Mouse (Mus musculus): ENCODE data around the gene Stk19. TPM values are rescaled to one million over a fixed set of nuclear protein-coding genes. Genes with fewer than 3 reads are reported as not detected.
"Not testable (repeated sequence)": the region's sequence is repeated elsewhere in the genome, so short reads cannot be mapped to it uniquely, and the experiment has no call there.

The Stk19 gene
- polyA plus RNA-seq, 1 experiment = 6.3 TPM

DNA sequence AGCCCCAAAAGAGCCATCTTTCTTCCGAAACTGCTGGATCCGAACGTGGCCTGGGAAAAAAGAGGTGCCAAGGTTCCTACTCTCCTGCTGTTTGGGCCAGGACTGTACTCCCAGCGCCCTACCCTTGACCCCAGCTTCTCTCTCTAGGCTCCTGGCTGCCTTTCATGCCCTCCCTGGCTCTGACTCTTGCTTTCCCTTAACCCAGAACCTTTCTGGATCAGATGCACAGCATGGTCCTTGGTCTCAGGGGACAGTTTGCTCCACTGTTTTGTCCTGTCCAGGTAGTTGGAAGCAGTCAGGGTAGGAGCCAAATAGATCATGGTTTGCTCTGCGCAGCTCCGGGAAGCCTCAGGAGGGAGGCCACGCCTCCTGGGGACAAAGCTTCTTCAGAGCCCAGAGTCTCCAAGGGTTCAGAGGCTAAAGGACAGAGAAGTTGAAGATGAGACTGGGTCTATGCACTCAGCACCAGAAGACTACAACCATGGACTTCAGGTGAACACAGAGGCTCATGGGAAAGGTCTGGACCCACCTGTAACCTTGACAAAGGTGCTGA, 21.9 kb downstream of the Stk19 start:
- TF ChIP-seq TAL1 (IDR thresholded peaks at IDR 0.05; ENCODE audit: low read length) = no peak
- TF ChIP-seq GATA1 (IDR thresholded peaks at IDR 0.05; ENCODE audit: low read length) = no peak
- H3K4me3 ChIP-seq (replicated peaks) = no peak overlapping the region
- no peaks in the 10 kb centered on the region for H3K9me3 ChIP-seq (ENCODE audit: control insufficient read depth, low read length)

DNA sequence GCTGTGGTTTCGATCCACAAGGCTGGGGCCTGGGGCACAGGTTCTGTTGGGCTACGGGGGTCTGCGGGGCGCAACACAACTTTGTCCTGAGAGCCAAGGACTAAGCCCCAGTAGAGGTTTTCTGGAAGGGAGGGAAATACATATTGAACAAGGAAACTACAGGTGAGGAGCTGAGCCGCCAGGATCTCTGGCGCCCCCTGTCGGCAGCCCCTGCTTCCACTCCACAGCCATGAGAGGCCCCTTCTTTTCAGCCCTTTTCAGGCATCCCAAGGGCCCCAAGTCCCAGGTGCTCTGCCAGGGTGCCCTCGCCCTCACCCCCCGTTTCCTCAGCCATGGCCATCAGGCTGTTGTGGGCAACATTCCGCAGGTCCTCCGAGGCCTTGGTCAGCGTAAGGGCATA, 23.0 kb downstream of the Stk19 start:
- H3K36me3 ChIP-seq (ENCODE audit: control insufficient read depth); H3K9me3 ChIP-seq (ENCODE audit: control insufficient read depth, low read length); H3K27me3 ChIP-seq (ENCODE audit: control insufficient read depth); H3K4me1 ChIP-seq (ENCODE audit: control insufficient read depth); H3K4me3 ChIP-seq (replicated peaks): not testable (repeated sequence)

More for the DNA sequence above, 21.9 kb downstream of the Stk19 start:
- Histone ChIP-seq H3K36me3 (ENCODE audit: control insufficient read depth) (no peaks in the 10 kb centered on the region), H3K27me3 (ENCODE audit: control insufficient read depth) (no peaks in the 10 kb centered on the region), H3K4me1 (ENCODE audit: control insufficient read depth) (no peaks in the 10 kb centered on the region)

DNA sequence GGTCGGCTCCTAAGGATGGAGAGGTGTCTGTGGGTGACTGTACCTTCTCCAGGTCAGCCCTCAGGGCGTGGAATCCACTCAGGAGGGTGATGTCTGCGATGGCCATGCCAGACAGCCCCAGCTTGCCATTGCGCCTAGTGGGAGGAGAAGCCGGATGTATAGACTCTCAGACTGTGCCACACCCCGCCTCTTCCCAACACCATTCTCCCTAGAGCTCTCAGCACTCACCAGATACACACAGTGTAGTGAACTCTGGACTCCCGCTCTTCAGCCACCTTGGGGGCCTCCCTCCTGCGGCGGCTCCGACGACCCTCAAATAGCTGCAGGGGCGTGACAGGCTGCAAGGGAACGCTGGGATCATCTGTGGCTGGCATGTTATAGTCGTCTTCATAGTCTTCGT, 25.5 kb downstream of the Stk19 start:
- TF ChIP-seq GATA1 (IDR thresholded peaks at IDR 0.05; ENCODE audit: low read length) = no peak
- no peak for TF ChIP-seq TAL1 (IDR thresholded peaks at IDR 0.05; ENCODE audit: low read length)
- no peaks in the 10 kb centered on the region for H3K27me3 ChIP-seq (ENCODE audit: control insufficient read depth)
- no peak overlapping the region for H3K4me3 ChIP-seq (replicated peaks)
- no peaks in the 10 kb centered on the region for H3K4me1 ChIP-seq (ENCODE audit: control insufficient read depth)
- no peaks in the 10 kb centered on the region for H3K36me3 ChIP-seq (ENCODE audit: control insufficient read depth)
- no peaks in the 10 kb centered on the region for H3K9me3 ChIP-seq (ENCODE audit: control insufficient read depth, low read length)

DNA sequence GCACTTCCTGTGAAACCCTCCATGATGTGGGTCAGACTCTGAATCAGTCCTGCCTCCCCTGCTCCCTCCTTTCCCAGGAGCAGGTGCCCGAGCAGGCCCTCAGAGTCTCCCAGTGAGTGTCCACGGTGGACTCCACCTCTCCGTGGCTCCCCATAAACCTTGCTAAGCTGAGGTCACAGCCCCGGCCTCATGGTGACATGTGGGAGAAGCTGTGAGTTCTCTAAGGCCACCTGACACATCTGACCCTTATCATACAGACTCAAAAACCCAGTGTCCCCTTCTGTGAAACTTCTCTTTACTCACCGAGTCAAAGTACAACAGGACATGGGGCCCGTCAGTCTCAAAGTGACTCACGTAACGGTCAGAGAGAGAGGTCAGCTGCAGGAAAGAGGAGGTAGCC, 25.9 kb downstream of the Stk19 start:
- H3K4me1 ChIP-seq (ENCODE audit: control insufficient read depth); H3K4me3 ChIP-seq (replicated peaks); H3K9me3 ChIP-seq (ENCODE audit: control insufficient read depth, low read length); H3K27me3 ChIP-seq (ENCODE audit: control insufficient read depth); H3K36me3 ChIP-seq (ENCODE audit: control insufficient read depth): not testable (repeated sequence)

DNA sequence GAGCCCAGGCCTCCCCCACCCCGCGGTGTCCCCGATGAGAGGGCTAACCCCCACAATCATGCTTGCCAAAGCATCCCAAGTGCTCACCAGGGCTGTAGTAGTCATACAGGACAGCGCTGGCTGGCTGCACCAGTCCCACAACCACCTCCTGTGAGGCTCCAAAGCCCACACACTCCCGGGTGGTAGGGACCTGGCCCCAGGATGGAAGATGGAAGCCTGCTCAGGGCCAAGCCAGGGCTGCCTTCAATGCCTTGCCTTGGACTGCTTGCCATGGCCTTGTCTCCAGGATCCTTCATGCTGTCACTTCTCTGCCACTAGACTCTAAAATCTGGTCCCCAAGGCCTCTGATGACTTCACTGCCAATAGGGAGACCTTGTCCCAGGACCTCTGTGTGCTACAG, 26.3 kb downstream of the Stk19 start:
- not testable (repeated sequence) for H3K4me1 ChIP-seq (ENCODE audit: control insufficient read depth)

DNA sequence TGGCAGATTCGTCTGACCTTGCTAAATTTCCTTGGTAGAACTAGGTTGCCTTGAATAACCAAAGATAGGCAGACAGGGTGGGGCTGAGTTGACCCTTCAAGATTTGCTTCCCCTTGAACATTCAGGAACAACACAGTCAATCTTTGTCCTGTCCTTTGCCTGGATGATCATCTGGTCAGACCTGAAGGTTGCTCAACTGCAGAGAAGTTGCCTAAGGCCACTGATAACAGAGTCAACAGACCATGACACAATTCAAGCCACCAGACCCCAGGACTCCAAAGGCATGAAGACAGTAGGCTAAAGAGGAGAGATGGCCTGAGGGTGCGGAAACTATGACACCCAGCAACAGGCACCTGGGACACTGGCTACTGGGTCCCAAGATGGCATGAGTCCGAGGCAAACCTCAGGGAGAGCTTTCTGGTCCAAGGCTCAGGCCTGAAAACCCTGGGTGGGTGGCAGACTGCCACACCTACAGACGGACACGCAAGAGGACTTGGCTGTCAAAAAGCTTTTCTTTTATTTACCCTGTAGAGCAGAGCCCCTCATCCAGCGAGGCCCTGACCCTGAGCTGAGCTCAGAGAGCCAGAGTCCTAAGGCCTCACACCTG, 28.0 kb downstream of the Stk19 start:
- Histone ChIP-seq H3K27me3 (ENCODE audit: control insufficient read depth) (no peaks in the 10 kb centered on the region), H3K4me1 (ENCODE audit: control insufficient read depth) (no peaks in the 10 kb centered on the region), H3K4me3 (replicated peaks) (no peak overlapping the region), H3K9me3 (ENCODE audit: control insufficient read depth, low read length) (peaks cover 11% of the 10 kb centered on the region), H3K36me3 (ENCODE audit: control insufficient read depth) (no peaks in the 10 kb centered on the region)
- no peak for TF ChIP-seq TAL1 (IDR thresholded peaks at IDR 0.05; ENCODE audit: low read length)
- TF ChIP-seq GATA1 (IDR thresholded peaks at IDR 0.05; ENCODE audit: low read length) = no peak

More for the DNA sequence above, 26.3 kb downstream of the Stk19 start:
- not testable (repeated sequence) for H3K27me3 ChIP-seq (ENCODE audit: control insufficient read depth); H3K36me3 ChIP-seq (ENCODE audit: control insufficient read depth); H3K9me3 ChIP-seq (ENCODE audit: control insufficient read depth, low read length); H3K4me3 ChIP-seq (replicated peaks)

DNA sequence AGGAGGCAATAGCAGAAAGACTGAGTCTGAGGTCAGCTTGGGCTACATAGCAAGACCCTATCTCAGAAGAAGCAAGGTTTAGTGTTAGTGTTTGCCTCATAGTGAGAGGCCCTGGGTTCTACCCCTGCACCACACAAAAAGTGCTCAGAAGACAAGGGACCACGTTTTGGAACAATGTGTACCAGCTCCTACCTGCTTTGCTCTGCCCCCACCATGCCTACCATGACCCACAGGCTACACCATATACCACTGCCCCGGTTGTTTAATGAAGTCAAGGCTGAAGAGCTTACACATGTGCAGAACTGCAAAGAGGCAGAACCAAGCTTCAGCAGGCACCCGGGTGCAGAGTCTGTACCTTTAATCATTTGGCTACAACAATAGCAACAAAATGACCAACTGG, 29.6 kb downstream of the Stk19 start:
- TF ChIP-seq TAL1 (IDR thresholded peaks at IDR 0.05; ENCODE audit: low read length) = no peak
- H3K9me3 ChIP-seq (ENCODE audit: control insufficient read depth, low read length) = peaks cover 12% of the 10 kb centered on the region
- no peaks in the 10 kb centered on the region for H3K27me3 ChIP-seq (ENCODE audit: control insufficient read depth)
- H3K36me3 ChIP-seq (ENCODE audit: control insufficient read depth) = no peaks in the 10 kb centered on the region
- H3K4me3 ChIP-seq (replicated peaks) = no peak overlapping the region
- no peaks in the 10 kb centered on the region for H3K4me1 ChIP-seq (ENCODE audit: control insufficient read depth)

DNA sequence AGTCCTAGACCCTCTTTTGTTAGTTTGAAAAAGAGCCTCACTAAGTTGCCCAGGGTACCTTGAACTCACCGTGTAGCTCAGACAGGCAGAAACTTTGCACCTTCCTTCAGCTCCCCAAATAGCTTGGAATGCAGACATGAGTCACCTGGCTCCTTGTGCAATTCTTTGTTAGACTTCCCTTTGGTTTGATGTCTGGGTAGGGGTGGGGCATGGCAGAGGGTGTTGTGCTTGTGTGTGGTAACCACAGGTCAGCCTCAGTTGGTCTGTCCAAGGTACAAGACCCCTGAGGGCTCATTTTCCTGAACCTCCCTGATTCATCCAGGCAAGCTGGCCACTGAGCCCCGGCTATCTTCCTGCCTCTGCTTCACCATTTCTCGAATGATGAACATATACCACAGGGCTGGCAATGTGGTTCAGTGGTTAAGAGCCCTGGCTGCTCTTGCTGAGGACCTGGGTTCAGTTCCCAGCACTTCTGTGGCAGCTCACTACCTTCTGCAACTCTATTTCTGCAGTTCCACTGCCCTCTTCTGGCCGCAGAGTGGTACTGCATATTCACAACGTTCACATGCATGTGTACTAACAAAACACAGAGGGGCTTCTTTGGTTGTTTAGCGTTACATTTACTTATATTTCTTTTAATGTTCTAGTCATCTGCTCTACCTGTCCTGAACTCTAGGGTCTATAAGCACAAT, 31.7 kb downstream of the Stk19 start:
- no peak for TF ChIP-seq TAL1 (IDR thresholded peaks at IDR 0.05; ENCODE audit: low read length)
- TF ChIP-seq GATA1 (IDR thresholded peaks at IDR 0.05; ENCODE audit: low read length) = no peak
- no peak overlapping the region for H3K4me3 ChIP-seq (replicated peaks)
- no peaks in the 10 kb centered on the region for H3K36me3 ChIP-seq (ENCODE audit: control insufficient read depth)

DNA sequence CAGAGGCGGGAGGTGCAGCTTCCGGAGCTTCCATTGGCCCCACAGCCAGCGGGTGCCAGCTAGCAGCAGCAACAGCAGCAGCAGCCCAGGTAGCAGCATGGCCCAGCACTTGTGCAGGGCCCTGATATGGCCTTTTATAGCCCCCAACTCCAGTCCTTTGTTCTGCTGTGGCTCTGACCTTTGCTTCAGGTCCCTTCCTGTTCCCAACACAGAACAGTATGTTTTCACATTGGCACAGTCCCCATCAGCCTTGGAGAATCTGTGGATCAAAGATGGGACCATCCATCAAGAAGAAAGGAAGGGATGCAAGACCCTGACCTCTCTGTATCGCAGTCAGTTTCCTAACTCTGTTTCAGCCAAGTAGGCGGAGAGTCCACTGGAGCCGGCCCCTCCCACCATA, 32.4 kb downstream of the Stk19 start, which contains the start of gene Cyp21a1:
Cyp21a1 (minus strand) TSS at position 261 of the 400 bp plus-strand sequence.
- H3K9me3 ChIP-seq (ENCODE audit: control insufficient read depth, low read length) = peaks cover 17% of the 10 kb centered on the region
- not testable (repeated sequence) for H3K4me3 ChIP-seq (replicated peaks)

More for the DNA sequence above, 31.7 kb downstream of the Stk19 start:
- no peaks in the 10 kb centered on the region for H3K27me3 ChIP-seq (ENCODE audit: control insufficient read depth)
- H3K4me1 ChIP-seq (ENCODE audit: control insufficient read depth) = no peaks in the 10 kb centered on the region
- peaks cover 17% of the 10 kb centered on the region for H3K9me3 ChIP-seq (ENCODE audit: control insufficient read depth, low read length)

DNA sequence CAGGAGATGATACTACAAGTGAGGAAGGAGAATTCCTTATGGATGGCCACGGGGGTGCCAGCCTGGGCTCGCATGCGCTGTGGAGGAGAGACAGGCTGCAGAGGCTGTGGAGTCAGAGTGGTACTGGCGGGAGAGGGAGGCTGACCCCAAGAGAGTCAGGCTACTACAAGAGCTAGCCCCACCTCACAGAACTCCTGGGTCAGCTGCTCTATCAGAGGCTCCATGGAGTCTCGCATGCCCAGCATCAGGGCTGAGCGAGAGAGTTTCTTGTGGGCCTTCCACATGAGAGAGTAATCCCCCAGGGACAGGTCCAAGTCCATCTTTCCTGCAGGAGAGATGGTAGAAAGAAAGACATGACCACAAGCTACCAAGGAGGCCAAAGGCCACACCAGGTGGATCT, 33.4 kb downstream of the Stk19 start:
- H3K36me3 ChIP-seq (ENCODE audit: control insufficient read depth); H3K4me1 ChIP-seq (ENCODE audit: control insufficient read depth); H3K27me3 ChIP-seq (ENCODE audit: control insufficient read depth); H3K4me3 ChIP-seq (replicated peaks): not testable (repeated sequence)
- H3K9me3 ChIP-seq (ENCODE audit: control insufficient read depth, low read length) = peaks cover 17% of the 10 kb centered on the region

More for the DNA sequence above, 32.4 kb downstream of the Stk19 start, which contains the start of gene Cyp21a1:
- not testable (repeated sequence) for H3K36me3 ChIP-seq (ENCODE audit: control insufficient read depth); H3K4me1 ChIP-seq (ENCODE audit: control insufficient read depth); H3K27me3 ChIP-seq (ENCODE audit: control insufficient read depth)

DNA sequence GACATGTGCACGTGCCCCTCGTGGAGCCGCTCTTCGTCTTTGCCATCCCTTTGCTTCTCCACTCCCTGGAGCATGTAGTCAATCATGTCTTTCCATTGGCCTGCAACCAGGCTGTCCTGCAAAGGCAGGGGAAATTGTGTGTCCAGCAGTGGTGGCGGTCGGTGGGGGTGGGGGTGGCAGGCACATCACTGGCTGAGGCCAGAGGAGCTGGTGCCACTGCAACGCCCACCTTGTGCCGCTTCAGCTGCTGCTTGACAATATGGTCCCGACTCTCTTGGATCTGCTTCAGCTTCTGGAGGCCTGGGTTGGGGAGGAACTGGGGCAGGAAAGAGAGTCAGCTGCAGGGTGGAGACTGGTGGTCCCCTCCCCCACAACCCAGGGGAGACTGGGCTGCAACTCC, 34.0 kb downstream of the Stk19 start:
- not testable (repeated sequence) for H3K36me3 ChIP-seq (ENCODE audit: control insufficient read depth); H3K4me1 ChIP-seq (ENCODE audit: control insufficient read depth); H3K4me3 ChIP-seq (replicated peaks); H3K27me3 ChIP-seq (ENCODE audit: control insufficient read depth)
- H3K9me3 ChIP-seq (ENCODE audit: control insufficient read depth, low read length) = peaks cover 17% of the 10 kb centered on the region

DNA sequence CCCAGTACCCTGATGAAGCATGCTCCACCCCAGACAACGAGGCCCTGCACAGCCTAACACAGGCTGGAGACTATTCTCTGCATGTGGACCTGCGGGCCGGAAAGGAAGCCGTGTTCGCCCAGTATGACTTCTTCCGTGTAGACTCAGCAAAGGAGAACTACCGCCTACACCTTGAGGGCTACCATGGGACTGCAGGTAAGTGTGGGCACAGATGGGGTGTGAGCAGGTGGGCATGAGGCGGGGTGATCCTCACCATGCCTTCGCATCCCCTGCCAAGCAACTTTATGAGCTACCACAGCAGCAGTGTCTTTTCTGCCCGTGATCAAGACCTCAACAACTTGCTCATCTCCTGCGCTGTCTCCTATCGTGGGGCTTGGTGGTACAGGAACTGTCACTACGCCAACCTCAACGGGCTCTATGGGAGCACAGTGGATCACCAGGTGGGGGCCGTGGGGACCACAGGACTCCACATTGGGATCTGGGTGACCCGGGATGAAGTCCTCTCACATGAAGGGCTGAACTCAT, 35.9 kb downstream of the Stk19 start:
- peaks cover 17% of the 10 kb centered on the region for H3K9me3 ChIP-seq (ENCODE audit: control insufficient read depth, low read length)
- H3K36me3 ChIP-seq (ENCODE audit: control insufficient read depth); H3K4me1 ChIP-seq (ENCODE audit: control insufficient read depth); H3K27me3 ChIP-seq (ENCODE audit: control insufficient read depth); H3K4me3 ChIP-seq (replicated peaks): not testable (repeated sequence)

Measured in erythroblast, embryonic 14.5 days (primary cell).